Mouse (Mus musculus) adrenal gland, postnatal 14 days (tissue): ENCODE measurements around the gene Pnpt1. TPM values are rescaled to one million over a fixed set of nuclear protein-coding genes. Genes with fewer than 3 reads are reported as not detected.

Experiments used
- DNase-seq: peaks from one replicate; pipeline ENCODE4 v3.0.0; 2021; ENCODE audit warnings: mixed read lengths
- long read RNA-seq, 2 experiments: library from polyadenylated mRNA; stranded (forward); transcript quantifications; one replicate each; pipeline ENCODE4 v2.0.0; 2021
- total RNA-seq: library from RNA; stranded (reverse); gene quantifications from 2 replicates; pipeline ENCODE4 v1.2.3, GENCODE M21; 2021

Pnpt1 gene
- total RNA-seq: 51.8 and 60.5 TPM in 2 replicates
- long read RNA-seq, experiment 1, transcript Pnpt1-201 (28 exons, 2,707 nt): major isoform, 81 of 105 reads
- long read RNA-seq, experiment 1, partial matches to known transcripts: 10 of 105 reads
- long read RNA-seq, experiment 1, other reads (novel, unspliced or antisense): 14 of 105 reads
- long read RNA-seq, experiment 2, transcript Pnpt1-201 (28 exons, 2,707 nt): major isoform, 40 of 69 reads
- long read RNA-seq, experiment 2, partial matches to known transcripts: 14 of 69 reads
- long read RNA-seq, experiment 2, other reads (novel, unspliced or antisense): 15 of 69 reads

DNA sequence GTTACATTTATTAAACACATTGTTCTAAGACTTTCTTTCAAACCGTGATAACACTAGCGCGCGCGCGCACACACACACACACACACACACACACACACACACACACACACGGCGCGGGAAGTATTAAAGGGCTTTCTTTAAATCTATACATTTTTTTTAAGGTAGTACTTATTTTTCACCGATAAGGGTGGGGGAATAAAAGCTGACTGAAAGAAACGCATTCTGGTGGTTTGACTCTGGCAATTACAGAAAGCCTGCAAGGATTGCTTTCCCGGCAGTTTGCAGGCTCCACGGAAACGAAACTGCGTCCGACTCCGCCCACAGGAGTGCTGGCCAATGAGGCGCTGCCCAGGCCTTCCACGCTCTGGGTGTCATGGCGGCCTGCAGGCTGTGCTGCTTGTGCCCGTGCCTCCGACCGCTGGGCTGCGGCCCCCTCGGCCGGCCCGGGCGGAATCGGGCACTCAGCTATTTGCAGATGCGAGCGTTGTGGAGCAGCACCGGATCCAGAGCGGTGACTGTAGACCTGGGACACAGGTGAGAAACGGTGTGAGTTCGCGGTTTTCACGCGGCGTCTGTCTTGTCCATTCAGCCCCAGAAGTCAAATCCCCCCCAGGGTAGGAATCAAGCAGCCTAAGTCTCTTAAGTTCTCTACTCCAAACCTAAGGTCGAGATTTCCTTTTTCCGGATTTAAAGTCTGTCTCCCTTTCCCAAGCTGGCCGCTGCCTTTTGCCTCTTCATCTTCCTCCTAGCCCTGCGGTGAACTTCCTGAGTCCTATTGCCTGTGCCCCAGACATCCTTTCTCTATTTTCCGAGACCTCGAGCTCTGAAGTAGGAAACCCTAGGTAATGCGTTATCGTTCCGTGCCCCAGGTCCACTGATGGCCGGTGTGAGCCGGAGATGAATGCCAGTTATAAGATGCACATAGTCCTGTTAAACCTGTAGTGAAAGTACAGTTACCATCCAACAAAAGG lies at the start of gene Pnpt1:
Gene Pnpt1, plus strand, starts transcription at position 360 of the 971 bp plus-strand sequence.
- DNase-seq: peak; percentile 96

DNA sequence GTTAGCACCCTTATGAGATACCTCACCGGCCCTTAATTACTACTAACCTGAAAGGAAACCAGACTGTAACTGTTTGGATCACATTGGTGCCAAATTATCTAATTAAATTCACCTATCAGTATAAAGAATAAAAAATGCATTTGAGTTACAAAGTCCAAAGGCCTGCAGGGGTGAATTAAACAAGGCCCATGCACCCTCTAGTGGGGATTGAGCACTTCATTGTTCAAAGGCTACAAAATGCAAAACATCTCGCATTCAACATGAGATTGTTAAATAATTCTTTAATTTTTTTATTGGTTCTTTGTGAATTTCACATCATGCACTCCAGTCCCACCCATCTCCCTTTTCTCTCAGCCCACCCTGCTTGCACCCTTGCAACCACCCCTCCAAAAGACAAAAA lies 38.1 kb upstream of the Pnpt1 start:
- DNase-seq: no peak

DNA sequence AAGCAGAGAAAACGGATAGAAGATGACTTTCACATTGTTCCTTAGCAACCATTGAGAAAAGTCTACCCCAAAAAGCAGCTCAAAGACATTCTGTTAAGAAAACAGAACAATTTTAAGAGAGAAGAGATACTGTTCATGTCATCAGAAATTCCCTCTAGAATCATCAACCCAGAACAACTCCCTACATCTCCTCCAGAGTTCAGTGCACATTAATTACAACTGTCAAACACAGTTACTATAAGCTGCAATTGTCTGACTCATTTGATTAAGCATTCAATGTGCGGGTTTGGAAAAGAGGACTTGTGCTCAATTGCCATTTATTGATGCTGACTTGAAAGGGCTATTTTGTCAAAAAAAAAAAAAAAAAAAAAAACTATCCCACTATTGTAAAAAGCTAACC lies 31.6 kb upstream of the Pnpt1 start:
- DNase-seq: no peak

DNA sequence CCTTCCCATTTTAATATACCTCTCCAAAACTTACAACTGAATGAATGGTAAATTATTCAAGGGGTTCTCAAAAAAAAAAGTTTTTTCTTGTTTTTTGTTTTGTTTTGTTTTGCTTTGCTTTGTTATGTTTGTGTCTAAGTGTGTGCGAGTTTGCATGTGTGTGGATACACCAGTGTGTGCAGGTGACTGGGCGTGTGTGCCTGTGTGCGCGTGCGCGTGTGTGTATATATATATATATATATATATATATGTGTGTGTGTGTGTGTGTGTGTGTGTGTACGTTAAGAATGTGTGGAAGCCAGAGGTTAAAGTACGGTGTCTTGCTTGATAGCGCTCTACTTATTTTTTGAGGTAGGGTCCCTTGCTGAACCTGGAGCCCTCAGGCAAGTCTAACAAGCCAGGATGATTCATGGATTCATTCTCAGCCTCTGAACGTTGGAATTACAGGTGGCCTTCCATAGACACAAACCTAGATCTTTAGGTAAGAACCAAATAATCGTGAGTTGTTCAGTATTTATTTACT lies 621 bp upstream of the Pnpt1 start:
- DNase-seq: peak; percentile 6

DNA sequence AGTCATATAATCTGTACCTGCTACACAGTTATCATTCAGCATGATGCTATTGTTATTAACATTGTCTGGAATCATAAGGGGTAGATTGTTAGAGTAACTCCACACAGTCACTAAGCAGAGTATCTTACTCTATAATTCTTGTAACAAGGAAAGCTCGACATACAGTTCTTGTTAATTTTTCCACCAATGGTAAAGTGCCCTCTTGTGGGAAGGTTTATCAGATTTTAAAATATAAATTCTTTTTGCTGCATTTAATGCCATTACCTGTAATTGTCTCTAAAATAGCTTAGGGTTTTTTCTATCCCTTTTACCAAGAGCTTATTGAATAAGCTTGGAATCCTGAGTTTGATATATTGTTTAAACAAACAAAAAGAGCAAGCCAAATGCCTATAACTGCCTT lies 10.1 kb downstream of the Pnpt1 start:
- DNase-seq: no peak

DNA sequence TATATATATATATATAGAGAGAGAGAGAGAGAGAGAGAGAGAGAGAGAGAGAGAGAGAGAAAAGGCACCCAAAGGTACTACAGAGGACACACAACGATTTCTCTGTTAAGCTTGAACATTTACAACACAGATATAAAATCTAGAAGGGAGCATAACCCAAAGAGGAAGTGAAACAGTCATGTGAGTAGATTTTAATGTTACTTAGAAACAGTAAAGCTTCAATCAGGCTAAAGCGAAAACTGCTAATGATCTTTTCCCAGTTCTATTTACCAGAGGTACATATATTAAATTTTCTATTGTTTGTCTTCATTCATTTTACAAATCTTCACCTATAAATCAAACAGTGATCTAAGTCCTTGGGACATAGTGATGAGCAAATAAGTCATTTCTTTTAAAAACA lies 18.4 kb downstream of the Pnpt1 start:
- no peak for DNase-seq

DNA sequence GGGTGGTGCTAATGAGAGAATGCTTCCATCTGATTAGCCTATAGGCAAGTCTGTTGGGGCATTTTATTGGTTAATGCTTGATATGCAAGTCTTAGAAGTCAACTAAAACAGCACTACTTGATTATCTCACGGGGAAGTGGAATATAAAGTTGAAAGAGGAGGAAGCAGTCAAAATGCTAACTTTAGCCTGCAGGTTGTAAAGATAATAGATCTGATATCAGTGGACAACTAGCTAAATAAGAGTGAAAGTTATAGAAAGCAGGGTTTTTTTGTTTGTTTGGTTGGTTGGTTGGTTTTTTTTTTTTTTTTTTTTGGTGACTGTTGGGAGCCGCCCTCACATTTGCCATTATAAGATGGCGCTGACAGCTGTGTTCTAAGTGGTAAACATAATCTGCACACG lies 33.0 kb downstream of the Pnpt1 start:
- DNase-seq: no peak

DNA sequence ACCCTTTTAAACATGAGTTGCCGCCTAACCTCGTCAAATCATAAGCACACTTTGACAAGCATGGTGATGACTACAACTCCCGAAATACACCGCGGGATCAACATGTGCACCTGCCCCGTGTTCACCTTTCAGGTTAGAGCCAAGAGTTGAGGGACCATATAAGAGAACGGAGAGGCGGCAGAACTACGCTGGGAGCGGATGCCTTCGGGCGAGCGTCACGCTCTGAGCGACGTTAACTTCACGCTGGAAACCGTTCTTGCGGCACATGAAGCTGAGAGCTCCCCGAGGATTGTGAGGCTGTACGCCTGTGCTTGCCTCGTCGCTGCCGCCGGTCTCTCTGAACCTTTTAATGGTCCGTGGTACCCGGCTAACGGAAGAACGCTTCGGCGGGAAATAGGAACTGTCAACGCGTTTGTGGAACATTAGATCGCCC lies 41.4 kb downstream of the Pnpt1 start:
- peak; percentile 63 for DNase-seq

DNA sequence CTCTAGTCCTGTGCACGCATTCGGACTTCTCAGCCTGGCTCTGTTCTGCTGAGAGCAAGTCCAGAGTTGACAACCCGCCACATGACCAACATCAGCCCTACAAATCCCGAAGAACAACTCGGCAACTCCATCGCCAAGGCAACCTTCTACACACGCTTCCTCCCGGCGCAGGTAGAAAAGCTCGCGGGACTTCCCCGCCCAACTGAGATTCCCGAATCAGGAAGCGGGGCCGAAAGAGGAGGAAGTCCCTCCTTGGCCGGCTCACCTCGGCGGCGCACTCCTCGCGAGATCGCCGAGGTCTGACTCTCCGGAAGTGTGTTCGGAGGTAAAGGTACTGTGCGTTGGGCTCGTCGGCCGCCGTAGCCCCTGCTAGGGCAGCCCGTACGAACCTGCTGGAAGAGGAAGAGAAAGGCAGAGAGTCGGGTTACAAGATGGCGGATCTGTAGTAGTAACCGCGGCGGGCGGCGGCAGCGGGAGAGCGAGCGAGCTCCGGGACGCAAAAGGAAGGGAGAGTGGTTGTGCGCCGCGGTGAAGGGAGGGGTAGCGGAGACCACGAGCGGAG lies 42.1 kb downstream of the Pnpt1 start, which contains the start of gene Ppp4r3b:
Gene Ppp4r3b, plus strand, starts transcription at position 328 of the 562 bp plus-strand sequence.
- DNase-seq: peak; percentile 99

DNA sequence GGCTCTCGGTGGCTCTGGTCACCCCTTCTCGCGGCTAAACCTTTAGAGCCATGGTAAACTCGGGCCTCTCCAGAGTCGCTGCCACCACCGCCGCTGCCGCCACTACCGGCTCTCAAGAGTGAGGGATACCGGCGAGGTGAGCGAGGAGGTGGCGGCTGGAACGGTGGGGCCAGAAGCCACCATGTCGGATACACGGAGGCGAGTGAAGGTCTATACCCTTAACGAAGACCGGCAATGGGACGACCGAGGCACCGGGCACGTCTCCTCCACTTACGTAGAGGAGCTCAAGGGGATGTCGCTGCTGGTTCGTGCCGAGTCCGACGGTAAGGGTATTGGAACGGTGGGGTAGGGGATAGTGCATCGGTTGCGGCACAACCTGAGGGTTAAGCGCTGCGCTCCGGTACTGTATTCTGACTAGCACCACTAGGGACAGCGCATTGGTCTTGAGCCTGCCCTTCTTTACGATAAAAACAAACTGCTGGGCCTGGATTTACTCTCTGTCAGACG lies 42.6 kb downstream of the Pnpt1 start:
- peak; percentile 75 for DNase-seq

DNA sequence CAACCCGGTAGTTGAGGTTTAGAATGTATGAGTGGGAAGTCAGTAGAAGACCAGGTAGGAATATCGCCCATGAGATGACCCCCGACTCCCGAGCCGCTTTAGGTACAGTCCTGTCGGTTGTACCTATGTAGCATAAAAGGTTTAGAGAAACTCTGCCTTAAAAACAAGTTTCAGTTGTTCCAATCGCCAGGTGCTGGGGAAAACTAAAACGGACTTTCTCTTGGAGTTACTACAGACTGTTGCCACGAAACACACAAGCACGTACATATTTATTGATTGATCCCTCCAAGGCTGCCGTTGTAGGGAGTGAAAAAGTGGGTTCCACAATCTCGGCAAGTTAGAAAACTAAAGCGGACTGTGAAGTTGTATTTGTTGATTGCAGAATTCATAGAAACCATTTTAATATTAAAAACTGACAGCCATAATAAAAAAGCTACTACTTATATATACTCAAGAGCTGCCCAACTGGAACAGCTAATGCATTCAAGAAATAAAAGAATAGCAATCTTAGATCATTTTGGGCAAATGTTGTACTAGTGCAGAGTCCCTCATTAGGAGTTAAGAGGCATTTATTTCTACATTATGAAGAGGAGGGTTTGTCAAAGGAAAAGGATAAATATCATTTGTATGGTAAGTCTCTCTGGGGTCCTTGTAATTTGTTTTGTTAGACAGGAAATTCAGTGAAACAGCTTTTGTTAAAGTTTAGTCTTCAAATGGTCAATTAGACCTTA lies 43.3 kb downstream of the Pnpt1 start:
- no peak for DNase-seq

DNA sequence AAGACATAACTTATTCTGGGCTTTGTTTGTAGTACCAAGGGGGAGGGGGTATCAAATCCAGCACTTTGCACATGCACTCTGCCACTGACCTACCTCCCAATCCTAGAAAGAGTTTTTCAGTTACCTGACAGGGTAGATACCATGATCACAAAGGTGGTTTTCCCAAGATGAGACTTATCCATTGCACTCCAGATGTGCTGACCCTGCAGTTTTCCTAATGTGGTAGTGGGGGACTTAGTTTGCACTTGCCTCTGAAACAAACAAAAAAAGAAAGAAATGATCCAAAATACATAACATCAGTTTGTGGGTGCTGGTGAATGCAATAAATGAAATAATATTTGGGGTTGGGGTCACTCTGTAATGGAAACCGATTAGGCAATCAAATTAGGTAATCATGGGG lies 48.8 kb downstream of the Pnpt1 start:
- DNase-seq: no peak

DNA sequence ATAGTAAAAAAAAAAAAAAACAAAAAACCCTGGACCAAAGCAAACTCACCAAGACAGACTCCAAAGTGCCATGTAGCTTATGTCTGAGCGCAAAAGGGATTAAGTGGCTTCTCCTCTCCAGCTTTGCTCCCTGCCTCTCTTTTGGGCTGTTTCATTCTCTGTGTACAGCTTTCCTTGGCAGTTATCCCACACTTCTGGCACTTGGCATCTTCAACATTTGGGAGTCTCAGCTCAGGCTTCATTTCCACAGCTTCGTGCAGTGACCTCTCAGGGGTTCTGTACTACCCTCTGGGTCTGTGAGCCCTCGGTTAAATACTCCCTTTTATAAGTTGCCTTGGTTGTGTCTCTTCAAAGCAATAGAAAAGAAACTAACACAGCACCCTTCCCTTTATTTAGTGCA lies 50.1 kb downstream of the Pnpt1 start:
- peak; percentile 31 for DNase-seq

DNA sequence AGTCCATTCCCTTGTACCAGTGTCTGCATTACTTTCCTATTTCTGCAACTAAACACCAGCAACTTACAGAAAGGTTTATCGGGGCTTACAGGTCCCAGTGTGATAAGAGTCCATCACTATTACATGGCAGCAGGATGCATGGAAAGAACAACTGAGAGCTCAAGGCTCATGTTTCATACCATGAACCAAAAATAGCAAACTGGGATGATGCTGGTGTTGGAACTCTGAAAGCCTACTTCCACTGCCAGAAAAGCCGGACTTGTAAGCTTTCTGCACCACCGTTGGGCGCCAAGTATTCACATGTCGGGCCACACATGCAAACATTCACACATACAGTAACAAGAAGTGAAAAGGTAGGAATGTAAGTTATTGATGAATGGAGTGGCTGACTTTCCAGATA lies 51.2 kb downstream of the Pnpt1 start:
- no peak for DNase-seq

DNA sequence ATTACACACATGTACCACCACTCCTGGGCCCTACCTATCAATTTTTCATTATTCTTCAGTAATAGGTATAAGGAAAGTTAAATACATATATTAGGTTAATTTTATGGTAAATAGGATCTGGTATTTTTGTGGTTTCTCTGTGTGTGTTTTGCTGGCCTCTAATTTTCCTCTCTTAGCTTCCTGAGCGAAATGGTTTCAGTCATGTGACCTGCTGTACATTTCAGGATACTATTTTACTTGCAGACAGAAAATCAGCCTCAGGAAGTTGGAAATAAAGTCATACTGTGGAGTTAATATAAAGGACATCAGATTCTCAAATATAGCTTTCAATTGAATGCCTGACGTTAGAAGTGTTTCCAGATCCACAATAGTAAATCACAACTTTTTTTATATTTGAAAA lies 58.4 kb downstream of the Pnpt1 start:
- no peak for DNase-seq

DNA sequence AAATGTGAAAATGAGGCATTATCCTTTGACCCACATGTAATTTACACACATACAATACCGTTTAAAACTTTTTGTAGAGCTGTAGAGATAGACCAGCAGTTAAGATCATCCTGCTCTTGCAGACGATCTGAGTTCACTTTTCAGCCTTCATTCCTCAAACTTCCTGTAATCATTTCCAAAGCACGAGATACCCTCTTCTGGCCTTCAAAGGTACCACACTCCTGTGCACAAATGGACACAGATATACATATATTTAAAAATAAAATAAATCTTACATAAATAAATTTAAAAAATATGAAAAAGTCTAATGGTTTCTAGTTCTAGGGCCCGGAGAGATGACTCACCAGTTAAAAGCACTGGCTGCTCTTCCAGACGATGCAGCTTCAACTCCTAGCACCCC lies 73.1 kb downstream of the Pnpt1 start:
- DNase-seq: no peak

DNA sequence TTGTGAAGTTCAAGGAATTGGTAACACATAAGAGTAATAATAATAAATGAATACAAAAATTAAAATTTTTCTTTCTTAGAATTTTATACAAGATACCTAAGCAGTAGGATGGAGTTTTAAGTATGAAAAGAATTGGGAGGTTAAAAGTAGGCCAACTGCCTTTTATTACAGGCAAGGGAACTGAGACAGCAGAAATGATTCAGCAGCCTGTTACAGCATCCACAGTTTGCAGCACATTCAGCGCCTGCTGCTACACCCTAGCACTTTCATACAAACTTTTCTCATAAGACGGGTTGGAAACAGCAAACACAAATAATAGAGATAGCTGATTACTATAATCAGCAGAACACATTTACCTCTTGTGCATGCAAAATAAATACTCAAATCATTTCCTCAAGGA lies 79.2 kb downstream of the Pnpt1 start:
- DNase-seq: no peak
